Mouse (Mus musculus): ENCODE measurements around the gene Neo1. TPM values are rescaled to one million over a fixed set of nuclear protein-coding genes. Genes with fewer than 3 reads are reported as not detected.

Gene Neo1
- polyA plus RNA-seq, 1 experiment from 2014 or later, result 1.8 TPM

DNA sequence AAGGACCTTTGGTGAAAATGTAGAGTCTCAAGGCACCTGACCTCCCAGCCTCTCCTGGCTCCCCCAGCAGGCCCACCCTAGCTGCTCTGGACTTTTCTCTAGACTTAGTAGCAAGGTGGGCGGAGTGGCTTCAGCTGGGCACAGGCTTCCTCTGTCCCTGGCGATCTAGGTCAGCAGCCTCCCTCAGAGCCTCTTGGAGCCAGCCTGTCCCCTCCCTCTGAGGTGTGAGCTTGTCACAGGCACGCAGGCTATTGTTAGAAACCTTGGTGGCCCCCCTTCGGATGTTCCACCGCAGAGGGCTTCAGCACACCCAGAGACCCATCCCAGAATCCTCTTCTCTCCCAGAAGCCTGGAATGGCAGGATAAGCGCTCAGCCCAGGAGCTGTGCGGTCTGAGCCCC, 188.6 kb downstream of the Neo1 start:
- WGBS (ENCODE audit: insufficient replicate concordance), result 37% methylated on average over 7 of the region's 7 CpGs
- H3K4me2 ChIP-seq, result no peak overlapping the region
- no peak overlapping the region for H3K4me3 ChIP-seq (replicated peaks)
- no peaks in the 10 kb centered on the region for H3K4me1 ChIP-seq (replicated peaks)
- no peak overlapping the region for H3K27ac ChIP-seq (replicated peaks)
- ATAC-seq (ENCODE audit: insufficient read depth), result no peak
- H3K9ac ChIP-seq, result no peak overlapping the region
- no peaks in the 10 kb centered on the region for H3K9me3 ChIP-seq (replicated peaks)
- no peaks in the 10 kb centered on the region for H3K36me3 ChIP-seq (replicated peaks)
- H3K27me3 ChIP-seq, result no peaks in the 10 kb centered on the region

GRCm38 (mm10) chr9:58847008-58847407, 189.2 kb downstream of the Neo1 start:
- Histone ChIP-seq H3K4me3 (replicated peaks) (no peak overlapping the region), H3K4me1 (replicated peaks) (no peaks in the 10 kb centered on the region), H3K9me3 (replicated peaks) (no peaks in the 10 kb centered on the region), H3K4me2 (no peak overlapping the region), H3K27ac (replicated peaks) (no peak overlapping the region), H3K9ac (no peak overlapping the region), H3K27me3 (no peaks in the 10 kb centered on the region), H3K36me3 (replicated peaks) (no peaks in the 10 kb centered on the region)
- no peak for ATAC-seq (ENCODE audit: insufficient read depth)
- WGBS (ENCODE audit: insufficient replicate concordance), result 7% methylated on average over 3 of the region's 3 CpGs

DNA sequence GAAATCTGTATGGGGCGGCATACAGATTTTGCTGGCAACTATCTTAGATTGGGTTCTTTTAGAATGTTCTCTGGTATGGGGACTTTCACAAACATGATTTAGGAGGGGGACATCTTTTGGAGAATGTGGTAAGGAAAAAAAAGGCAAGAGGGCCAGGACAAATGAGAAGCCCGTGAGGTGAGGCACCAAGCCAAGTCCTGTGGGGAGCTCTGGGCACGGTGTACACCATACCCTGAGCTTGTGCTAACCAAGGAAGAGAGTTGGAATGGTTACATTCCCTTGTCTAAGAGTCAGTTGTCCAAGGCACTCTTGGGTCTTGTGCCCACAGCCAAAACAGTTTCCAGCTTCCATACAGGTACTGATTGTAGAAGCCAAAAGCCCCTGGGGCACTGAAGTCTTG, 191.6 kb downstream of the Neo1 start:
- no peaks in the 10 kb centered on the region for H3K4me1 ChIP-seq (replicated peaks)
- no peak for ATAC-seq (ENCODE audit: insufficient read depth)
- H3K4me2 ChIP-seq, result no peak overlapping the region
- H3K36me3 ChIP-seq (replicated peaks), result no peaks in the 10 kb centered on the region
- no peak overlapping the region for H3K9ac ChIP-seq
- H3K27ac ChIP-seq (replicated peaks), result no peak overlapping the region
- H3K9me3 ChIP-seq (replicated peaks), result no peaks in the 10 kb centered on the region
- H3K4me3 ChIP-seq (replicated peaks), result no peak overlapping the region
- 72% methylated on average over 3 of the region's 3 CpGs for WGBS (ENCODE audit: insufficient replicate concordance)
- no peaks in the 10 kb centered on the region for H3K27me3 ChIP-seq

- Histone ChIP-seq H3K4me2 (no peak overlapping the region), H3K36me3 (replicated peaks) (no peaks in the 10 kb centered on the region), H3K9me3 (replicated peaks) (no peaks in the 10 kb centered on the region), H3K9ac (no peak overlapping the region), H3K27ac (replicated peaks) (no peak overlapping the region), H3K4me3 (replicated peaks) (no peak overlapping the region), H3K4me1 (replicated peaks) (no peaks in the 10 kb centered on the region), H3K27me3 (no peaks in the 10 kb centered on the region)
- 18% methylated on average over 6 of the region's 6 CpGs for WGBS (ENCODE audit: insufficient replicate concordance)
- ATAC-seq (ENCODE audit: insufficient read depth), result no peak
These were observed 194.6 kb downstream of the Neo1 start for GRCm38 (mm10) chr9:58841655-58842054.

- no peak overlapping the region for H3K9ac ChIP-seq
- WGBS (ENCODE audit: insufficient replicate concordance), result 51% methylated on average over 5 of the region's 5 CpGs
These were observed 197.7 kb downstream of the Neo1 start for GRCm38 (mm10) chr9:58838504-58838903.

DNA sequence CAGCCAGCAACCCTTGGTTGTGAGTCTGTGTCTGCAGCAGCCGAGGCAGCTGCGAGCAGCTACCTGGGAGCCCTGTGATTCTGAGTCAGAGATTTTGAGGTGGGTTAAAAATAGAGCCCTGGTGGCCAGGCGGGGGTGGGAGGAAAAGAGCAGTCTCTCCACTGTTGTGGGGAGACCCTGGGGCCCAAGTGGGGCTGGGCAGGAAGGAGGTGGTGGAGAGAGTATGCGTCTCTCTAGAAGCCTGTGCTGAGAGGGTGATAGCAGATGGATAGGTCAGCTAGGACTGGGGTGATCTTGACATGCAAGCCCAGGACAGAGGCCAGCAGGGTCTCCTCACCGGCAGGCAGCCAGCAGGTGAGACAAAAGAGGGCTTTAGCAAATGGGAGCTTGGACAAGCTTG, 199.1 kb downstream of the Neo1 start:
- no peaks in the 10 kb centered on the region for H3K36me3 ChIP-seq (replicated peaks)
- WGBS (ENCODE audit: insufficient replicate concordance), result 26% methylated on average over 5 of the region's 5 CpGs
- H3K9me3 ChIP-seq (replicated peaks), result no peaks in the 10 kb centered on the region
- H3K4me2 ChIP-seq, result no peak overlapping the region
- no peak for ATAC-seq (ENCODE audit: insufficient read depth)
- peaks cover 3% of the 10 kb centered on the region; the same call in 1 of the 2 replicates for H3K27me3 ChIP-seq
- no peak overlapping the region for H3K9ac ChIP-seq
- H3K4me1 ChIP-seq (replicated peaks), result no peaks in the 10 kb centered on the region
- no peak overlapping the region for H3K27ac ChIP-seq (replicated peaks)
- H3K4me3 ChIP-seq (replicated peaks), result no peak overlapping the region

More at GRCm38 (mm10) chr9:58838504-58838903, 197.7 kb downstream of the Neo1 start:
- no peak for ATAC-seq (ENCODE audit: insufficient read depth)
- Histone ChIP-seq H3K4me1 (replicated peaks) (no peaks in the 10 kb centered on the region), H3K4me2 (no peak overlapping the region), H3K4me3 (replicated peaks) (no peak overlapping the region), H3K9me3 (replicated peaks) (no peaks in the 10 kb centered on the region), H3K27ac (replicated peaks) (no peak overlapping the region), H3K27me3 (no peaks in the 10 kb centered on the region), H3K36me3 (replicated peaks) (no peaks in the 10 kb centered on the region)

- H3K9me3 ChIP-seq (replicated peaks), result no peaks in the 10 kb centered on the region
- H3K27me3 ChIP-seq, result peaks cover 8% of the 10 kb centered on the region
- no peak overlapping the region for H3K27ac ChIP-seq (replicated peaks)
- 47% methylated on average over 3 of the region's 3 CpGs for WGBS (ENCODE audit: insufficient replicate concordance)
- ATAC-seq (ENCODE audit: insufficient read depth), result no peak
- no peaks in the 10 kb centered on the region for H3K4me1 ChIP-seq (replicated peaks)
- no peak overlapping the region for H3K4me2 ChIP-seq
- no peak overlapping the region for H3K9ac ChIP-seq
- no peak overlapping the region for H3K4me3 ChIP-seq (replicated peaks)
- H3K36me3 ChIP-seq (replicated peaks), result no peaks in the 10 kb centered on the region
These were observed 203.3 kb downstream of the Neo1 start for GRCm38 (mm10) chr9:58832939-58833338.

GRCm38 (mm10) chr9:58829627-58830026, 206.6 kb downstream of the Neo1 start:
- no peak overlapping the region for H3K9ac ChIP-seq
- no peaks in the 10 kb centered on the region for H3K9me3 ChIP-seq (replicated peaks)
- WGBS (ENCODE audit: insufficient replicate concordance), result 49% methylated on average over 4 of the region's 4 CpGs
- H3K4me3 ChIP-seq (replicated peaks), result no peak overlapping the region
- H3K4me1 ChIP-seq (replicated peaks), result no peaks in the 10 kb centered on the region
- no peak overlapping the region for H3K4me2 ChIP-seq
- peaks cover 36% of the 10 kb centered on the region for H3K27me3 ChIP-seq
- no peaks in the 10 kb centered on the region for H3K36me3 ChIP-seq (replicated peaks)
- no peak for ATAC-seq (ENCODE audit: insufficient read depth)
- no peak overlapping the region for H3K27ac ChIP-seq (replicated peaks)

Other genes starting within 250 kb of the Neo1 start
- not detected in 2 replicates for gene Hcn4, start 213.0 kb downstream of the Neo1 start, polyA plus RNA-seq (2015; fragmentation: Nextera tagmentation; extraction: Ambion mirVana)

Measured in liver, embryonic 15.5 days (tissue).